Mouse (Mus musculus) limb, embryonic 13.5 days (tissue): ENCODE data around the gene Slc6a12. TPM values are rescaled to one million over a fixed set of nuclear protein-coding genes. Genes with fewer than 3 reads are reported as not detected.
"Not testable (repeated sequence)": the region's sequence is repeated elsewhere in the genome, so short reads cannot be mapped to it uniquely, and the experiment has no call there.

ENCODE experiments used
- ATAC-seq: fragments of 200-750 bp; cut with Nextera tagmentation; 2 replicates; pipeline ENCODE4 v1.8.0; 2017; ENCODE audit warnings: low read depth, moderate number of reproducible peaks, moderate TSS enrichment; ENCODE audit not compliant: low FRiP score
- H3K27ac ChIP-seq: fragments of 300-500 bp; sonication (generic); 2 replicates; pipeline ENCODE4 v1.5.1; 2015; ENCODE audit warnings: inconsistent platforms, mild to moderate bottlenecking, moderate library complexity
- H3K27me3 ChIP-seq: fragments of 300-500 bp; sonication (generic); 2 replicates; pipeline ENCODE4 v1.6.1; 2015; ENCODE audit warnings: mild to moderate bottlenecking, inconsistent platforms
- H3K36me3 ChIP-seq: fragments of 300-500 bp; sonication (generic); 2 replicates; pipeline ENCODE4 v1.6.1; 2015; ENCODE audit warnings: inconsistent platforms, mild to moderate bottlenecking, moderate library complexity
- H3K4me1 ChIP-seq: fragments of 300-500 bp; sonication (generic); 2 replicates; pipeline ENCODE4 v1.6.1; 2015; ENCODE audit warnings: inconsistent platforms
- H3K4me2 ChIP-seq: fragments of 300-500 bp; sonication (generic); replicated peaks from 2 replicates; pipeline ENCODE4 v1.6.1; 2015; ENCODE audit warnings: inconsistent platforms, mild to moderate bottlenecking, moderate library complexity
- H3K4me3 ChIP-seq: fragments of 300-500 bp; sonication (generic); 2 replicates; pipeline ENCODE4 v1.5.1; 2015; ENCODE audit warnings: moderate library complexity, mild to moderate bottlenecking, inconsistent platforms
- H3K9ac ChIP-seq: fragments of 300-500 bp; sonication (generic); 2 replicates; pipeline ENCODE4 v1.6.1; 2015; ENCODE audit warnings: mild to moderate bottlenecking, inconsistent platforms
- H3K9me3 ChIP-seq: fragments of 300-500 bp; sonication (generic); 2 replicates; pipeline ENCODE4 v1.6.1; 2016; ENCODE audit warnings: inconsistent platforms
- WGBS: fragments of 180-500 bp; shearing (Covaris S2); methylation state at CpG from one replicate; pipeline ENCODE4 v1.1.7; 2015; 5-methylcytosine and 5-hydroxymethylcytosine counted together
- polyA plus RNA-seq: library from polyadenylated mRNA; unstranded; fragments of >200 nt; fragmentation: Nextera tagmentation; extraction: Ambion mirVana; gene quantifications from 2 replicates; pipeline ENCODE4 v1.2.1, GENCODE M21; 2015

Gene Slc6a12
- polyA plus RNA-seq, 1 experiment from 2014 or later: not detected

- Histone ChIP-seq H3K36me3 (no peaks in the 10 kb centered on the region), H3K27me3 (no peaks in the 10 kb centered on the region), H3K27ac (no peak overlapping the region), H3K9ac (no peak overlapping the region), H3K9me3 (no peaks in the 10 kb centered on the region), H3K4me3 (no peak overlapping the region), H3K4me2 (no peak overlapping the region), H3K4me1 (no peaks in the 10 kb centered on the region)
- no peak for ATAC-seq
- WGBS: 62% methylated on average over 2 of the region's 2 CpGs
These were observed 9.4 kb downstream of the Slc6a12 start for GRCm38 (mm10) chr6:121352276-121352675.

- Histone ChIP-seq H3K4me2 (no peak overlapping the region), H3K4me1 (no peaks in the 10 kb centered on the region), H3K9ac (no peak overlapping the region), H3K27ac (no peak overlapping the region), H3K9me3 (no peaks in the 10 kb centered on the region), H3K36me3 (no peaks in the 10 kb centered on the region), H3K4me3 (no peak overlapping the region), H3K27me3 (no peaks in the 10 kb centered on the region)
- ATAC-seq: no peak
- 72% methylated on average over 1 of the region's 1 CpGs for WGBS
These were observed 13.2 kb downstream of the Slc6a12 start for GRCm38 (mm10) chr6:121356041-121356440.

- no peak for ATAC-seq
These were observed 14.4 kb downstream of the Slc6a12 start for GRCm38 (mm10) chr6:121357232-121357631.

GRCm38 (mm10) chr6:121363061-121363460, 20.2 kb downstream of the Slc6a12 start:
- H3K9ac ChIP-seq: no peak overlapping the region
- H3K9me3 ChIP-seq: no peaks in the 10 kb centered on the region
- no peaks in the 10 kb centered on the region for H3K27me3 ChIP-seq
- WGBS: 78% methylated on average over 6 of the region's 6 CpGs
- no peak overlapping the region for H3K27ac ChIP-seq
- no peaks in the 10 kb centered on the region for H3K4me1 ChIP-seq
- no peak overlapping the region for H3K4me2 ChIP-seq
- ATAC-seq: no peak
- no peaks in the 10 kb centered on the region for H3K36me3 ChIP-seq
- H3K4me3 ChIP-seq: no peak overlapping the region

More at GRCm38 (mm10) chr6:121357232-121357631, 14.4 kb downstream of the Slc6a12 start:
- H3K9me3 ChIP-seq: no peaks in the 10 kb centered on the region
- H3K27me3 ChIP-seq: no peaks in the 10 kb centered on the region
- H3K36me3 ChIP-seq: no peaks in the 10 kb centered on the region
- no peaks in the 10 kb centered on the region for H3K4me1 ChIP-seq
- no peak overlapping the region for H3K9ac ChIP-seq
- H3K4me3 ChIP-seq: no peak overlapping the region
- no peak overlapping the region for H3K4me2 ChIP-seq
- no peak overlapping the region for H3K27ac ChIP-seq
- WGBS: 80% methylated on average over 6 of the region's 6 CpGs

- Histone ChIP-seq H3K4me3 (no peak overlapping the region), H3K9ac (no peak overlapping the region), H3K4me1 (no peaks in the 10 kb centered on the region), H3K9me3 (no peaks in the 10 kb centered on the region), H3K4me2 (no peak overlapping the region), H3K27me3 (no peaks in the 10 kb centered on the region), H3K36me3 (no peaks in the 10 kb centered on the region), H3K27ac (no peak overlapping the region)
- WGBS: 74% methylated on average over 4 of the region's 4 CpGs
- no peak for ATAC-seq
These were observed 21.1 kb downstream of the Slc6a12 start for GRCm38 (mm10) chr6:121363956-121364355.

- not testable (repeated sequence) for ATAC-seq, H3K36me3 ChIP-seq, H3K9me3 ChIP-seq, H3K27me3 ChIP-seq, H3K27ac ChIP-seq, H3K4me2 ChIP-seq, H3K4me3 ChIP-seq, H3K4me1 ChIP-seq, H3K9ac ChIP-seq
- 12% methylated on average over 2 of the region's 2 CpGs for WGBS
These were observed 23.7 kb downstream of the Slc6a12 start for GRCm38 (mm10) chr6:121366537-121366936.

- H3K4me1 ChIP-seq: no peaks in the 10 kb centered on the region
- 61% methylated on average over 3 of the region's 3 CpGs for WGBS
- ATAC-seq: no peak
- H3K27ac ChIP-seq: no peak overlapping the region
- no peaks in the 10 kb centered on the region for H3K9me3 ChIP-seq
- no peaks in the 10 kb centered on the region for H3K27me3 ChIP-seq
- no peak overlapping the region for H3K4me2 ChIP-seq
- H3K36me3 ChIP-seq: no peaks in the 10 kb centered on the region
- H3K9ac ChIP-seq: no peak overlapping the region
- no peak overlapping the region for H3K4me3 ChIP-seq
These were observed 24.2 kb downstream of the Slc6a12 start for GRCm38 (mm10) chr6:121367099-121367498.

GRCm38 (mm10) chr6:121371197-121371980, 28.5 kb downstream of the Slc6a12 start:
- Histone ChIP-seq H3K4me3 (no peak overlapping the region), H3K27me3 (no peaks in the 10 kb centered on the region), H3K9me3 (no peaks in the 10 kb centered on the region), H3K9ac (no peak overlapping the region), H3K27ac (no peak overlapping the region), H3K4me2 (no peak overlapping the region), H3K36me3 (no peaks in the 10 kb centered on the region), H3K4me1 (no peaks in the 10 kb centered on the region)
- 75% methylated on average over 10 of the region's 10 CpGs for WGBS
- ATAC-seq: no peak

GRCm38 (mm10) chr6:121376159-121376558, 33.3 kb downstream of the Slc6a12 start:
- Histone ChIP-seq H3K27me3 (peaks cover 5% of the 10 kb centered on the region; the same call in 1 of the 2 replicates), H3K36me3 (no peaks in the 10 kb centered on the region), H3K9me3 (no peaks in the 10 kb centered on the region), H3K4me1 (peaks cover 4% of the 10 kb centered on the region; the same call in 1 of the 2 replicates), H3K27ac (no peak overlapping the region), H3K4me2 (no peak overlapping the region), H3K9ac (no peak overlapping the region), H3K4me3 (no peak overlapping the region)
- WGBS: 55% methylated on average over 12 of the region's 12 CpGs
- no peak for ATAC-seq

- no peak for ATAC-seq
- Histone ChIP-seq H3K4me3 (no peak overlapping the region), H3K4me2 (no peak overlapping the region), H3K9me3 (no peaks in the 10 kb centered on the region), H3K27me3 (peaks cover 5% of the 10 kb centered on the region; the same call in 1 of the 2 replicates), H3K9ac (no peak overlapping the region), H3K27ac (no peak overlapping the region), H3K4me1 (peaks cover 13% of the 10 kb centered on the region), H3K36me3 (no peaks in the 10 kb centered on the region)
- 64% methylated on average over 4 of the region's 4 CpGs for WGBS
These were observed 35.4 kb downstream of the Slc6a12 start for GRCm38 (mm10) chr6:121378256-121378655.

GRCm38 (mm10) chr6:121380576-121380975, 37.7 kb downstream of the Slc6a12 start:
- no peak overlapping the region for H3K4me2 ChIP-seq
- no peak overlapping the region for H3K27ac ChIP-seq
- no peak overlapping the region for H3K4me3 ChIP-seq
- no peaks in the 10 kb centered on the region for H3K9me3 ChIP-seq
- ATAC-seq: no peak
- peaks cover 13% of the 10 kb centered on the region for H3K4me1 ChIP-seq
- H3K36me3 ChIP-seq: no peaks in the 10 kb centered on the region
- H3K9ac ChIP-seq: no peak overlapping the region
- WGBS: 79% methylated on average over 8 of the region's 8 CpGs
- H3K27me3 ChIP-seq: peaks cover 9% of the 10 kb centered on the region; the same call in 1 of the 2 replicates

GRCm38 (mm10) chr6:121382071-121382470, 39.2 kb downstream of the Slc6a12 start:
- WGBS: 56% methylated on average over 10 of the region's 10 CpGs
- ATAC-seq: no peak
- no peak overlapping the region for H3K27ac ChIP-seq
- no peak overlapping the region for H3K9ac ChIP-seq
- peaks cover 18% of the 10 kb centered on the region; the same call in 1 of the 2 replicates for H3K27me3 ChIP-seq
- H3K36me3 ChIP-seq: no peaks in the 10 kb centered on the region
- no peak overlapping the region for H3K4me3 ChIP-seq
- no peak overlapping the region for H3K4me2 ChIP-seq
- no peaks in the 10 kb centered on the region for H3K9me3 ChIP-seq
- peaks cover 13% of the 10 kb centered on the region for H3K4me1 ChIP-seq

GRCm38 (mm10) chr6:121385397-121385796, 42.5 kb downstream of the Slc6a12 start:
- WGBS: 81% methylated on average over 3 of the region's 3 CpGs
- Histone ChIP-seq H3K4me2 (no peak overlapping the region), H3K9ac (no peak overlapping the region), H3K4me3 (no peak overlapping the region), H3K9me3 (no peaks in the 10 kb centered on the region), H3K27me3 (peaks cover 15% of the 10 kb centered on the region; the same call in 1 of the 2 replicates), H3K4me1 (peaks cover 13% of the 10 kb centered on the region), H3K27ac (no peak overlapping the region), H3K36me3 (no peaks in the 10 kb centered on the region)
- ATAC-seq: no peak
